Mouse (Mus musculus): Measurements from ENCODE around the gene Shank2.

Shank2 gene

DNA sequence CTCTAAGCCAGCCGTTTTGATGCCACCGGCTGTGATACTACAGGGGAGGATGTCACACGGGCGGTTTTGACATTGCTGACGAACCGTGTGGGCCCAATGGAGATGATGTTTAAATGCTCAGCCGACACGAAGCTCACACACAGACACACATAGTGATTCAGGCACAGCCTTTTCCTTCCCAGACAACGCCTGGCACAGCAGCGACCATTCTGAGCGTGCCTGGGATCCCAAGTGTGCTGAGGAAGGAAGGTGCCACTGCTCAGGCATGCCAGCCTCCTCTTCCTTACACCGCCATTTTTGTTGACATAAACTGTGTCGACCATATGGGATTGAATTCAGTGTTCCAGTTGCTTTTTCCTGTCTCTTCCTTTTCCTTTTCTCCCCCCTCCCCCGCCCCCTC is 172.6 kb downstream of the Shank2 start:
- no peak for DNase-seq

- DNase-seq = no peak
Observed at GRCm38 (mm10) chr7:144175025-144175424, 173.3 kb downstream of the Shank2 start.

GRCm38 (mm10) chr7:144175481-144176233 is 173.9 kb downstream of the Shank2 start:
- DNase-seq = peak; percentile 13 to 27

- DNase-seq = no peak
Observed at GRCm38 (mm10) chr7:144176234-144176730, 174.6 kb downstream of the Shank2 start.

GRCm38 (mm10) chr7:144179436-144179835 is 177.7 kb downstream of the Shank2 start:
- DNase-seq = no peak

- DNase-seq = peak; percentile 23 to 47
Observed at GRCm38 (mm10) chr7:144180885-144181284, 179.2 kb downstream of the Shank2 start.

DNA sequence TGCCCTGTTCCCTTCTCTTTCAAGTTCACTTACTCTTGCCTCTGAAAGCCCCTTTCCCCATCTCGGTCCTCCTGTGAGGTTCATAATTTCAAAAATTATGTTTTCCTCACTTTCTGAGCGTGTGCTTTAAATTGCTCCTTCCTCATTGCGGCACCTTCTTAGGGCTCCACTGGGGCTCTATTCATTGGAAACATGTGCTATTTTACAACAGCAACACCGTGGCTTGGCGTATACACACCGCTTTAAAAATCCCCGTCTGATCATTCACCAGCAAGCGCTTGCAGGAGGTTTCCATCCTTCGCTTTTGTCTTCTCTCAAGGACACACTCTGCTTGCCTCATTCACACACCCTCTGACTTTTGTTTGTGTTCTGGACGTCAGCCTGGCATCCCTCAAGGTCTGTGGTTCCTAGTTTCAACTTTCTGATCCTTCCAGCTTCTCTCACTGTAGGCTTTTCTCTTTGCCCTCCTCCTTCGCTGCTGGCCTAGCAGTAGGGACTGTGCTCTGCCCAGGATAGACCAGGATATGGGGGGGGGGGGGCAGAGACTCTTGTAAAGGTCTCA is 186.2 kb downstream of the Shank2 start:
- no peak for DNase-seq

- no peak for DNase-seq
Observed at GRCm38 (mm10) chr7:144189446-144189845, 187.7 kb downstream of the Shank2 start.

- DNase-seq = no peak
Observed at GRCm38 (mm10) chr7:144198491-144198890, 196.8 kb downstream of the Shank2 start.

GRCm38 (mm10) chr7:144202017-144202682 is 200.4 kb downstream of the Shank2 start:
- no peak for DNase-seq

DNA sequence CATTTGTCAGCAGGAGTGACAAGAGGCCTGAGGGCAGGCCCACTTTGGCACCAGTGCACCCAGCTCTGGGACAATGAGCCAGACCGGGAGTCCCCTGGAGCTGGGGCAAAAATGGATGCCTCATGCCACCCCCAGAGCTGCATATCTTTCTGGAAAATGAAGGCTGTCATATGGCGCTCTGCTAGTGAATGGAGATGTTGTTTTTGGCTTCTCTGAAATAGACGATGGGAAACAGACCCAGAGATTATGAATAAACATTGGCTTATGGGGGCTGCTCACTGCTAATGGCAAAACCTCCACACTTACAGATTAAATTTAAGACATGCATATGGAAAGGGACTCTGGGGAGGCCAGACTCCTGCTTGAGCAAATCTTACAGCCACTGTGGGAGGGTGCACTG is 202.6 kb downstream of the Shank2 start:
- no peak for DNase-seq

DNA sequence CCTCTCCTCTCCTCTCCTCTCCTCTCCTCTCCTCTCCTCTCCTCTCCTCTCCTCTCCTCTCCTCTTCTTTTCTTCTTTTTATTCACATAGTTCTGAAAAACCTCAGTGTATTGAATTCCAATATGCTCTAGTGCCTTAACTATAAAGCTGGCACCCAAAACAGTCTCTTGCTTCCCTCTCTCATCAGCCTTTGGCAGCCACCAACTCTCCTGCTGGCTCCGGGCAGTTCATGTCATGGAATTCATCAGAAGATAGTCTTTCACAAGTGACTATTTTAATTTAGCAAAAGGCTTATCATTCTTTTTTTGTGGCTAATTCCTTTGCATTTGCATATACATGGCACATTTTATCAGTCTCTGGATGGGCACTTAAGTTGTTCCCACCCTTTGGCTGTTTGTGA is 203.4 kb downstream of the Shank2 start:
- no peak for DNase-seq

GRCm38 (mm10) chr7:144205837-144206236 is 204.1 kb downstream of the Shank2 start:
- DNase-seq = peak in 1 of 2 experiments; percentile 23

GRCm38 (mm10) chr7:144206254-144206653 is 204.5 kb downstream of the Shank2 start:
- DNase-seq = no peak

- DNase-seq = no peak
Observed at GRCm38 (mm10) chr7:144207100-144207499, 205.4 kb downstream of the Shank2 start.

DNA sequence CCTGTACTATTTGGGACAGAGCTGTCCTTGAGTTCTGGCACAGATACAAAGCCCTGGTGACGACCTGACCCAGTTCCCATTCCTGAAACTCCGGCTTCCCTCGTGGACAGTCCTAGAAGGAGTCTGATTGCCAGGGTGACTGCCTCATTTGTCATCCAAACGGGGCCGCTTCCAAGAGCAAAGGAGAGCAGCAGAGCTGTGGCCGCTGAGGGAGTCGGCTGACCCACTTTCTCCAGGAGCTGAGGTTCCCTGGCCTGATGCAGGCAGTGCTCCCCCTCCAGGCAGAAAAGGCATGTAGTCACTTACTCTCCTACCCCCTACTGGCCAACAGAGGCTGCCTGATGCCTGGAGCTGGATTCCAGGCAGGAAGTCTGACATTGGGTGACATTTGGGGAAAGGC is 206.1 kb downstream of the Shank2 start:
- peak; percentile 38 to 42 for DNase-seq

DNA sequence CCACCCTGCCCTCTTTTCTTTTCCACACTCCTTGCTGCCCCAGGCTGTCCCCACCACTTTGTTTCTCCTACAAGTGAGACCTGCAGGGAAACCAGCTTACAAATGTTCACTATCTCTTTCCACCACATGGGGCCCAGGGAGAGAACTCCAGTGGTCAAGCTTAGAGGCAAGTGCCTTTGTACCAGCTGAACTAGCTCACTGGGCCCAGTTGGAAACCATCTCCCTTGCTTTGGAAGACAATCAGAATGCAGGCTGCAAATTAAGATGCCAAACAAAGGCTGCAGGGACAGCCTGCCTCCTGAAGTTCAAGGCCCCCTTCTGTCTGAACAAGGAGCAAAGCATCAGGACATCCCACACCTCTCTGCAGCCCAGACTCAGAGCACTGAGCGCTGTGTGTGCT is 206.9 kb downstream of the Shank2 start:
- no peak for DNase-seq

- no peak for DNase-seq
Observed at GRCm38 (mm10) chr7:144210526-144210925, 208.8 kb downstream of the Shank2 start.

GRCm38 (mm10) chr7:144212694-144213093 is 211.0 kb downstream of the Shank2 start:
- DNase-seq = peak in 1 of 2 experiments; percentile 13

DNA sequence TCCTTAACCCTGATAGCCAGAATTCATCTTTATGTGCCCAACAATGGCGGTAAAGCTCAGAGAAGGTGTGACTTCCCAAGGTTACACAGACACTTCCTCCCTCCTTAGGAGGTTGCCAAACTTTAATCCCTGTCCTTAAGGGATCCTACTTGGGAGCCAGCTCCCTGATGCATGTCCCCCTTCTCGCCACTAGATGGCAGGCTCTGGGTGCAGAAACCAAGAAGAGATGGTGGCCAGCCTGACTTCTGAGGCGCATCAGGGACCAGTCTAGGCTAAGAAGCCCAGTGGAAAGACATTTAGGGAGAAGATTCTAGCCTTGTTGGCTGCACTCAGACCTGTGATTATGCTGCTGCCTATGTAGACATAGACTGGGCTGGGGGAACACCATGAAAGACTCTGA is 215.5 kb downstream of the Shank2 start:
- peak; percentile 62 to 69 for DNase-seq

DNA sequence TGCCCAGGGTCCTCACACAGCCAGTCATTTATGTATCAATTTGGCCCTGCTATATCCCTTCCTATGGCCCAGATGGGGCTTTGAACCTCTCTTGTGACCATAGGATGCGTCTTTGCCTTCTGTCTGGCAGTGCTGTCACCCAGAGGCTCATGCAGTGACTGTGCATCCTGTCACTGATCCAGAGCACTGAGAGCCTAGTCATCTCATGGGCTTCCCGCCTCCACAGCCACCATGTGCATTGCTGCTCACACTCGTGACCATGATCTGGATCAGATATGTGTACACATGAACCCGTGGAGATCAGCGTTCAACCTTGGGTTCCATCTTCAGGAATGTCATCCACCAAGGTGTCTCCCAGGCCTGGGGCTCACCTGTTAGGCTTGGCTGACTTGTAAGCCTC is 227.0 kb downstream of the Shank2 start:
- DNase-seq = no peak

- no peak for DNase-seq
Observed at GRCm38 (mm10) chr7:144229421-144229820, 227.7 kb downstream of the Shank2 start.

GRCm38 (mm10) chr7:144232132-144232706 is 230.5 kb downstream of the Shank2 start:
- DNase-seq = no peak

GRCm38 (mm10) chr7:144233479-144233878 is 231.8 kb downstream of the Shank2 start:
- DNase-seq = no peak

Measured in kidney, adult 8-10 months (tissue).